Mouse (Mus musculus): Measurements from ENCODE around the gene Aff2. TPM values are rescaled to one million over a fixed set of nuclear protein-coding genes. Genes with fewer than 3 reads are reported as not detected.

The Aff2 gene
- total and polyA plus RNA-seq, 3 experiments = 1.1 to 3.3 (median 2.0) TPM

DNA sequence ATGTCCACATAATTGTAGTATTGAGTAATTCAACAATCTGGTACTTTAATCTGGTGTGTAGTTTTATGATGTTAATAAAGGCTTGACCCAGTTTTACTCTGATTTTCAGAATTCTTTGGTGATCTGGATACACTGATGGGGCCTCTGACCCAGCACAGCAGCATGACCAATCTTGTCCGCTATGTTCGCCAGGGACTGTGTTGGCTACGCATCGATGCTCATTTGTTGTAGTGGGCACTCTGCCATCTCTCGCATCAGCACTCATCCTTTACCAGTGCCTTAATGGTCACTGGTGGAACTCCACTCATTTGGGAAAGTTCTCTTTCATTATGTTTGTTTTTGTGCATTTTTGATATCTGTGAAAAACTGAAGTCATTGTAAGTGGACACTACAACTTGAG lies 507.5 kb downstream of the Aff2 start:
- no peaks in the 10 kb centered on the region for H3K4me1 ChIP-seq (ENCODE audit: control insufficient read depth, insufficient read depth, low read length)
- H3K27ac ChIP-seq = no peak overlapping the region
- DNase-seq = no peak
- H3K4me3 ChIP-seq = no peak overlapping the region
- no peaks in the 10 kb centered on the region for H3K27me3 ChIP-seq (ENCODE audit: control insufficient read depth, insufficient read depth, low read length)
- H3K36me3 ChIP-seq (ENCODE audit: control insufficient read depth, insufficient read depth, low read length) = no peaks in the 10 kb centered on the region
- WGBS = 80% methylated on average over 5 of the region's 5 CpGs
- no peak overlapping the region for H3K9ac ChIP-seq (ENCODE audit: low read depth, low read length)
- intact Hi-C loops (cut with DNase I) = no loop called here
- no peaks in the 10 kb centered on the region for H3K79me2 ChIP-seq (replicated peaks; ENCODE audit: control insufficient read depth, insufficient read depth, low read length)
- TF ChIP-seq CTCF (IDR thresholded peaks at IDR 0.05) (no peak), EP300 (IDR thresholded peaks at IDR 0.05; ENCODE audit: insufficient read depth, low read depth, low read length) (no peak), POLR2A (IDR thresholded peaks at IDR 0.05; ENCODE audit: insufficient read depth, low read depth, low read length) (no peak)

DNA sequence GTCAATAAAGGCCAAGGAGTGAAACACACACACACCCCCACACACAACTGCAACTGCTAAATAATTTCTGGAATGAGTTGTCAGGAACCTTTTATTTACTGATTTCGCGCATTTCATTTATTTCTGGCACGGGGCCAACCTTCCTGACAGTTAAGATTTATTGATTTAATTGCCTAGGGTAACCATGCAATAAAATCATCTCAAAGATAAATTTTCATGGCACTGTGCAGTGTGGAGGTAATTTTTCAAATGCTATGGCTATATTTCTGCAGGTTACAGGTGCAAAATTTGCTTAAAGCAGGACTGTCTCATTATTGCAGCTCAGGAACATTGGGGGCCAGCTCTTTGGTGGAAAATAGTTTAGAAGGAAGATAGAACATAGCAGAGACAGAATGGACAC lies 531.6 kb downstream of the Aff2 start:
- DNase-seq = no peak
- Histone ChIP-seq H3K27ac (no peak overlapping the region), H3K4me3 (no peak overlapping the region), H3K36me3 (ENCODE audit: control insufficient read depth, insufficient read depth, low read length) (no peaks in the 10 kb centered on the region), H3K9ac (ENCODE audit: low read depth, low read length) (no peak overlapping the region), H3K4me1 (ENCODE audit: control insufficient read depth, insufficient read depth, low read length) (no peaks in the 10 kb centered on the region), H3K27me3 (ENCODE audit: control insufficient read depth, insufficient read depth, low read length) (no peaks in the 10 kb centered on the region), H3K79me2 (replicated peaks; ENCODE audit: control insufficient read depth, insufficient read depth, low read length) (no peaks in the 10 kb centered on the region)
- intact Hi-C loops (cut with DNase I) = no loop called here
- 59% methylated on average over 3 of the region's 3 CpGs for WGBS
- no peak for TF ChIP-seq CTCF (IDR thresholded peaks at IDR 0.05)

Measured in heart, adult 2 months (tissue).